Mouse (Mus musculus): ENCODE measurements at regions not wholly inside any gene's neighbourhood (a gene's known extent, or its start where the extent isn't known, plus 50 kb on each side); places are given as distances from the start of the nearest gene placed in this dataset.

DNA sequence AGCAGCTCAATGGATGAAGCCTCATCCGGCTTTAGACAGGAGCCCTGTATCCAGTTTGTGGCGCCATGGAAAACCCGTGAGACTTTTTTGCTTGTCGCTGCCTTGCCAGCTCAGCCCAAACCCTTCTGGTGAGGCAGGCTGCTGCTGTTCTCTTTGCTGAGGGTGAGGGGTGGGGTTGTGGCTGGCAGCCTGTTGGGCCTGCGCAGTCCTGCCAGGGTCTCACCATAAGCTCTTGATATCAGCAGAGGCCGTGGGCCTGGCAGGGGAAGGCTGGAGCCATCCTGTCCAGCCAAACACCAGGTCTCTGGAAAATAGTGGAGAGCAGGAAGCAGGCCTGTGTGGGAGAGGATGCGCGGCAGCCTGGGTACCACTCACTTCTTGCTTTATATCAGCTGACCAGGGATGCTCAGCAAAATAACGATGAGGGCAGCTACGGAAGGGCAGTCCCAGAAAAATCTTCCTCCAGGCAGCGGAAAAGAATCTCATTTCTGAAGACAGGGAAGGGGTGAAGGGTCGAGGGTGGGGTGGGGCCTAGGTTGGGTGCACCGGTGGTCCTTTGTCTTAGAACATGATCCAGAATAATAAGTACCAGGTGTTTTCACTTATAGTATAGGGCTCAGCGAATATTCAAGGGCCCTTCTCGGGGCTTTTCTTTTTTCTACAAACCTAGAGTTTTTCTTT is 73.4 kb upstream of the Medag start:
- no peak overlapping the region for H3K9ac ChIP-seq (ENCODE audit: low read depth, low read length)
- ATAC-seq (replicated peaks; ENCODE audit: low FRiP score) (no peak), DNase-seq (ENCODE audit: low spot score) (no peak)
- H3K9me3 ChIP-seq (ENCODE audit: control insufficient read depth, low read length): no peaks in the 10 kb centered on the region
- WGBS: 65% methylated on average over 15 of the region's 15 CpGs
- no peak overlapping the region for H3K4me2 ChIP-seq
- no peak overlapping the region for H3K27ac ChIP-seq (ENCODE audit: low read depth, low read length)
- no peaks in the 10 kb centered on the region for H3K27me3 ChIP-seq (replicated peaks; ENCODE audit: control insufficient read depth, insufficient read depth, low read length)
- no peaks in the 10 kb centered on the region for H3K36me3 ChIP-seq (ENCODE audit: control insufficient read depth, insufficient read depth, low read length)
- H3K4me3 ChIP-seq (ENCODE audit: low read depth, low read length): no peak overlapping the region
- H3K4me1 ChIP-seq (replicated peaks; ENCODE audit: control insufficient read depth, insufficient read depth, low read length): no peaks in the 10 kb centered on the region

DNA sequence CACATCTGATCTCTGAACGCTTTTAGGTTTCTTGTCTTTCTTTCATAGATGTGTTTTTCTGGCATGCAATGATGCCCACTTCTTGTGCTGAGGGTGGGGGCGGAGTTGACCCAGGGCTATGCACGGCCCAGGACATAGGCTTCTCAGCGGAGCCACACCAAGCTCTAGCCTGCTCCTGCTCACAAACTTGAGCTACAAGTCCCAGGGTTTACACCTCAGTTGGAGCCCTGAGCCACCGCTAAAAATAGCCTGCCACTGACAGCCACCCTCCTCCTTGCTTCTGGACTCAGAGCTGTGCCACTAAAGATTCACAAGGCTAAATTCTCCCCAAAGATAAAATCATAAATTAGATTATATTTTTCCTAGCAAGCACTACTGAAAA is 72.9 kb upstream of the Medag start:
- Histone ChIP-seq H3K9me3 (ENCODE audit: control insufficient read depth, low read length) (no peaks in the 10 kb centered on the region), H3K9ac (ENCODE audit: low read depth, low read length) (no peak overlapping the region), H3K27ac (ENCODE audit: low read depth, low read length) (no peak overlapping the region), H3K4me2 (no peak overlapping the region), H3K4me1 (replicated peaks; ENCODE audit: control insufficient read depth, insufficient read depth, low read length) (no peaks in the 10 kb centered on the region), H3K4me3 (ENCODE audit: low read depth, low read length) (no peak overlapping the region), H3K27me3 (replicated peaks; ENCODE audit: control insufficient read depth, insufficient read depth, low read length) (no peaks in the 10 kb centered on the region), H3K36me3 (ENCODE audit: control insufficient read depth, insufficient read depth, low read length) (no peaks in the 10 kb centered on the region)
- ATAC-seq (replicated peaks; ENCODE audit: low FRiP score): no peak
- DNase-seq (ENCODE audit: low spot score): no peak
- WGBS: 61% methylated on average over 5 of the region's 5 CpGs

DNA sequence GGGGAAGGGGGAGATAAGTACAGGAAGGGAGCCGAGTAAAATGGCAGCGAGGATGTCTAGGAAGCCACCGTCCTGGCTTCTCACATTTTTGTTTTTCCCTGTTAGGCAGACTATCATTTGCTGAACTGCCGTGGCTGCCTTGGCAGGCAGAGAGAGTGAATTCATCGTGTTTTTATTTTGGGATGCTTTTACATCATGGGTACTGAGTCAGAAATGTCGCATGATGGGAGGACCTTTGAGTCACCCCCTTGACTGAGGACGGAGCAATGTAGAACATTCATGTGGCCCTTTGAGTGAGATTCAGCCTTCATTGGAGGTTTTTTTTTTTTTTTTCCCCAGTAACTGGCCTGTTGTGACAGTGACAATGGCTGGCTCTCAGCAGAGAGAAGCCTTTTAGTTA is 71.2 kb upstream of the Medag start:
- Histone ChIP-seq H3K9me3 (ENCODE audit: control insufficient read depth, low read length) (no peaks in the 10 kb centered on the region), H3K27me3 (replicated peaks; ENCODE audit: control insufficient read depth, insufficient read depth, low read length) (no peaks in the 10 kb centered on the region), H3K4me3 (ENCODE audit: low read depth, low read length) (no peak overlapping the region), H3K27ac (ENCODE audit: low read depth, low read length) (no peak overlapping the region), H3K36me3 (ENCODE audit: control insufficient read depth, insufficient read depth, low read length) (no peaks in the 10 kb centered on the region), H3K9ac (ENCODE audit: low read depth, low read length) (no peak overlapping the region), H3K4me1 (replicated peaks; ENCODE audit: control insufficient read depth, insufficient read depth, low read length) (no peaks in the 10 kb centered on the region), H3K4me2 (no peak overlapping the region)
- DNase-seq (ENCODE audit: low spot score) (no peak), ATAC-seq (replicated peaks; ENCODE audit: low FRiP score) (no peak)
- 74% methylated on average over 7 of the region's 7 CpGs for WGBS

DNA sequence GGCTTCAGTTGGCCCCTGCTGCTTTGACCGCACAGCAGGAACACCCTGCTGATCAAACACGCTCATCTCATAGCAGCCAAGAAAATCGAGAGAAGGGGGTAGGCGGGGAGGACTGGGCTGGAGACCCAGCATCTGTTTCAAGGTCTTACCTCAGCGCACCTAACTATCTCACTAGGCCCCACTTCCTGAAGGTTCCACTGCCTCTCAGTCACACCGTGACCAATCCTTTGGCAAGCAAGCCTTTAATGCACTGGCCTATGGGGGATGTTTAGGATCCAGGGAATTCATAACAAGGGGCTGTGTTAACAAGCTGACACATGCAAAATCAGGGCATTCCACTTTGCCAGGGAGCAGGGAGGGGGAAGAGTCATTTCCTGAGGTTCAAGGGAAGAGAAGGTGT is 70.1 kb upstream of the Medag start:
- 66% methylated on average over 6 of the region's 6 CpGs for WGBS

DNA sequence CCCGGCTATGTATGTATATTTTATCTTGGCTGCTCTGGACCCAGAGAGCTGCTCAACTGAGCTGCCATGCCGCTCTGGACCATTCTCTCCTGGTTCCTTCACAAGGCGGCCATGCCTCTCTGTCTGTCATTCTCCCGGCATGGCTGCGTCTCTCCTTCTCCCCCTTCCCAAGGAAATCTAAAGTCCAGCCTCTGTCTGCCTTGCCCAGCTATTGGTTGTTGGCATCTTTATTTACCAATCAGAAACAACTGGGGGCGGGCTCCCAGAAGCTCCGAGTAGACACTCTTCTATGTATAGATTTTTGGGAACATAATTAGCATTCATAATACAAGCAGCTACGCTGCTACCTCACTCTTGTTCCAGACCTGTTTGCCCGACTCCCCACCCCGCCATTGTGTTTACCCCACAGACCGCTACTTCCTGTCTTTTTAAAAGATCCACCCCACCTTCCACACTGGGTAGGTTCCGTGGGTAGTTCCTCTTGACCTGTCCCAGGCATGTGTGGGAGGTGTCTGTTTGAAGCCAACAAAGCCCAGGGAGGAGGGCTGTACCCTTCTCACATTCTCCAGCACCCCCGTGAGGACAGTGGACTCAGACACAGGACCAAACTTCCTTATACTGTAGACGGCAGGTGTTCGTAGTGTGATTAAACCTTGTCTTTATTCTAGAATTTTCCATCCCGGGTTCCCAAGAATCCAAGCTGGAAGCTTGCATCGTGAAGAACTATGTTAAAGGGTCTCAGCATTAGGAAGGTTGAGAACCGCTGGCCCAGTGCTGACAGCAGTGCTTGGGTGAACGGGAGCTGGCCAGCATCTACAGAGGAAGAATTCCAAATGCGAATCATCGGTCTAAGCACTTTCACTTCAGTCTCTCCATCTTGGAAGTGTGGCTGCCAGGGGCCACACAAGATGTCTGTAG is 67.7 kb upstream of the Medag start:
- no peaks in the 10 kb centered on the region for H3K36me3 ChIP-seq (ENCODE audit: control insufficient read depth, insufficient read depth, low read length)
- H3K4me3 ChIP-seq (ENCODE audit: low read depth, low read length): no peak overlapping the region
- 82% methylated on average over 21 of the region's 21 CpGs for WGBS
- H3K27ac ChIP-seq (ENCODE audit: low read depth, low read length): no peak overlapping the region
- no peak overlapping the region for H3K4me2 ChIP-seq
- ATAC-seq (replicated peaks; ENCODE audit: low FRiP score) (no peak), DNase-seq (ENCODE audit: low spot score) (no peak)
- no peaks in the 10 kb centered on the region for H3K27me3 ChIP-seq (replicated peaks; ENCODE audit: control insufficient read depth, insufficient read depth, low read length)
- no peaks in the 10 kb centered on the region for H3K9me3 ChIP-seq (ENCODE audit: control insufficient read depth, low read length)
- H3K9ac ChIP-seq (ENCODE audit: low read depth, low read length): no peak overlapping the region
- no peaks in the 10 kb centered on the region for H3K4me1 ChIP-seq (replicated peaks; ENCODE audit: control insufficient read depth, insufficient read depth, low read length)

More for the DNA sequence above, 70.1 kb upstream of the Medag start:
- Histone ChIP-seq H3K9ac (ENCODE audit: low read depth, low read length) (no peak overlapping the region), H3K27me3 (replicated peaks; ENCODE audit: control insufficient read depth, insufficient read depth, low read length) (no peaks in the 10 kb centered on the region), H3K4me1 (replicated peaks; ENCODE audit: control insufficient read depth, insufficient read depth, low read length) (no peaks in the 10 kb centered on the region), H3K27ac (ENCODE audit: low read depth, low read length) (no peak overlapping the region), H3K4me2 (no peak overlapping the region), H3K9me3 (ENCODE audit: control insufficient read depth, low read length) (no peaks in the 10 kb centered on the region), H3K4me3 (ENCODE audit: low read depth, low read length) (no peak overlapping the region), H3K36me3 (ENCODE audit: control insufficient read depth, insufficient read depth, low read length) (no peaks in the 10 kb centered on the region)
- DNase-seq (ENCODE audit: low spot score): no peak
- ATAC-seq (replicated peaks; ENCODE audit: low FRiP score): no peak

DNA sequence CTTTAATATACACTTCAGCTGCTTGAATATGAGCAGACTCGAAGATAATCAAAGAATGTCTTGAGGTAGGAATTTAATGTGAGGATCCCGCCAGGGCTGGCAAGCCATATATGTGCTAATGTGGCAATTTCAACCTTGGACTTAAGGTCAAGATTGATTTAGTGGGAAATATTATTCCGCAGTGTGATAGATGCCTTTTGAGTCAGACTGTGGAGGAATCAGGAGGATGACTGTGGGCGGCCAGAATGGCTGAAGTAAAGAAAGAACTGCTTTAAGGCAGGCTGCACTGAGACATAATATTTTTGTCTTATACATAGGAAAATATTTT is 67.1 kb upstream of the Medag start:
- H3K27ac ChIP-seq (ENCODE audit: low read depth, low read length): no peak overlapping the region

DNA sequence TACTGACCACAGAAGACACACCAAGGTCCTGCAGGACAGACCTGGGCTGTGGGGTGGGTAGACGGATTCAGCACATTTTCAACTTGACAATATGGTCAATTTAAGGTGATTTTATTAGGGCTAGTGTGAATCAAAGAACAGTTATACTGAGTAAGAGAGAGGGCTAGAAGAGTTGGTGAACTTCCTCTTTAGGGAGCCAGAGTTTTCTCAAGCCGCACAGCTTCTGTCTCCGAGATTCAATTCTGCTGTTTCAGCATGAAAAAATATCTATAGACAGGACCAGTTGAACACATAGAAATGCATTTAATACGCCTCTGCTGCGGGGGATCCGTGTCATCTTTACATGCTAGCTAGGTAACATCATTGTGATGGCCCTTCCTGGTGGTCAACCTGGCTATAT is 66.4 kb upstream of the Medag start:
- H3K4me3 ChIP-seq (ENCODE audit: low read depth, low read length): no peak overlapping the region
- DNase-seq (ENCODE audit: low spot score): no peak
- H3K36me3 ChIP-seq (ENCODE audit: control insufficient read depth, insufficient read depth, low read length): no peaks in the 10 kb centered on the region
- no peak overlapping the region for H3K27ac ChIP-seq (ENCODE audit: low read depth, low read length)
- no peaks in the 10 kb centered on the region for H3K4me1 ChIP-seq (replicated peaks; ENCODE audit: control insufficient read depth, insufficient read depth, low read length)
- WGBS: 72% methylated on average over 6 of the region's 6 CpGs
- H3K9ac ChIP-seq (ENCODE audit: low read depth, low read length): no peak overlapping the region
- ATAC-seq (replicated peaks; ENCODE audit: low FRiP score): no peak
- no peaks in the 10 kb centered on the region for H3K27me3 ChIP-seq (replicated peaks; ENCODE audit: control insufficient read depth, insufficient read depth, low read length)
- no peaks in the 10 kb centered on the region for H3K9me3 ChIP-seq (ENCODE audit: control insufficient read depth, low read length)
- H3K4me2 ChIP-seq: no peak overlapping the region

More for the DNA sequence above, 67.1 kb upstream of the Medag start:
- WGBS: 84% methylated on average over 4 of the region's 4 CpGs
- Histone ChIP-seq H3K27me3 (replicated peaks; ENCODE audit: control insufficient read depth, insufficient read depth, low read length) (no peaks in the 10 kb centered on the region), H3K36me3 (ENCODE audit: control insufficient read depth, insufficient read depth, low read length) (no peaks in the 10 kb centered on the region), H3K4me2 (no peak overlapping the region), H3K4me1 (replicated peaks; ENCODE audit: control insufficient read depth, insufficient read depth, low read length) (no peaks in the 10 kb centered on the region), H3K4me3 (ENCODE audit: low read depth, low read length) (no peak overlapping the region), H3K9ac (ENCODE audit: low read depth, low read length) (no peak overlapping the region), H3K9me3 (ENCODE audit: control insufficient read depth, low read length) (no peaks in the 10 kb centered on the region)
- DNase-seq (ENCODE audit: low spot score) (no peak), ATAC-seq (replicated peaks; ENCODE audit: low FRiP score) (no peak)

DNA sequence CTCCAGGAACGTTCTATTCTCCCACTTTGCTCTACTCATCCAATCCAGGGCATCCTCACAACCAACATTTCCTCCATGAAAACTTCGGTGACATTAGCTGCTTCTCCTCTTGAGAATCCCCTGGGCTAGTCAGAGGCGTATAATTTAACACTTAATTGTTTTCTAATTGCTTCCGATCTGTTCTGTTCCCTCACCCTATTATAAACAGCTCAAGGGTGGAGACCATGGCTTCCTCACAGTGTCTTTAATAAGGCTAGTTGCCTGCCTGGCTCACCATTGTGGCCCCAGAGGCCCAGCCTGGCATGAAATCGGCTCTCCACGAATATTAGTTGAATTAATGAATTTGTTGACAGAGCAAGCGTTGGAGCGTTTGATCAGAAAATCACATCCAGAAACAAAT is 61.9 kb upstream of the Medag start:
- Histone ChIP-seq H3K4me2 (no peak overlapping the region), H3K4me1 (replicated peaks; ENCODE audit: control insufficient read depth, insufficient read depth, low read length) (peaks cover 16% of the 10 kb centered on the region), H3K27ac (ENCODE audit: low read depth, low read length) (no peak overlapping the region), H3K9me3 (ENCODE audit: control insufficient read depth, low read length) (no peaks in the 10 kb centered on the region), H3K4me3 (ENCODE audit: low read depth, low read length) (no peak overlapping the region), H3K27me3 (replicated peaks; ENCODE audit: control insufficient read depth, insufficient read depth, low read length) (no peaks in the 10 kb centered on the region), H3K36me3 (ENCODE audit: control insufficient read depth, insufficient read depth, low read length) (no peaks in the 10 kb centered on the region), H3K9ac (ENCODE audit: low read depth, low read length) (no peak overlapping the region)
- ATAC-seq (replicated peaks; ENCODE audit: low FRiP score): no peak
- DNase-seq (ENCODE audit: low spot score): no peak
- WGBS: 78% methylated on average over 8 of the region's 8 CpGs
